Mouse (Mus musculus) kidney, postnatal 36 days (tissue): ENCODE data around the gene Stam.
"Not testable (repeated sequence)": the region's sequence is repeated elsewhere in the genome, so short reads cannot be mapped to it uniquely, and the experiment has no call there.

Source experiments
- DNase-seq, 2 experiments: peaks; one replicate each; pipeline ENCODE4 v3.0.0; 2021 to 2022; ENCODE audit warnings: mixed read lengths in 2 of 2

The Stam gene

GRCm38 (mm10) chr2:14198325-14198903 lies 124.5 kb downstream of the Stam start:
- DNase-seq: not testable (repeated sequence)
